Mouse (Mus musculus) neural tube, embryonic 14.5 days (tissue): ENCODE results near the gene Wnt11. TPM values are rescaled to one million over a fixed set of nuclear protein-coding genes. Genes with fewer than 3 reads are reported as not detected.

Experiments
- ATAC-seq: fragments of 200-750 bp; cut with Nextera tagmentation; 2 replicates; pipeline ENCODE4 v1.8.0; 2017; ENCODE audit warnings: low read depth, mild to moderate bottlenecking, moderate TSS enrichment, moderate library complexity
- H3K27ac ChIP-seq: fragments of 300-500 bp; sonication (generic); 2 replicates; pipeline ENCODE4 v1.5.1; 2014; ENCODE audit warnings: low read depth, mild to moderate bottlenecking, control low read depth, low read length, moderate library complexity, mixed read lengths
- H3K27me3 ChIP-seq: fragments of 300-500 bp; sonication (generic); 2 replicates; pipeline ENCODE4 v1.6.1; 2014; ENCODE audit warnings: low read length; ENCODE audit not compliant: control insufficient read depth, insufficient read depth
- H3K36me3 ChIP-seq: fragments of 300-500 bp; sonication (generic); 2 replicates; pipeline ENCODE4 v1.6.1; 2014; ENCODE audit warnings: low read length, mixed read lengths; ENCODE audit not compliant: control insufficient read depth, insufficient read depth
- H3K4me1 ChIP-seq: fragments of 300-500 bp; sonication (generic); 2 replicates; pipeline ENCODE4 v1.6.1; 2014; ENCODE audit warnings: low read length; ENCODE audit not compliant: control insufficient read depth, insufficient read depth
- H3K4me2 ChIP-seq: fragments of 300-500 bp; sonication (generic); 2 replicates; pipeline ENCODE4 v1.6.1; 2014; ENCODE audit warnings: mild to moderate bottlenecking, low read depth, low read length, control low read depth
- H3K4me3 ChIP-seq: fragments of 300-500 bp; sonication (generic); 2 replicates; pipeline ENCODE4 v1.5.1; 2014; ENCODE audit warnings: low read depth, low read length, control low read depth, mixed read lengths
- H3K9ac ChIP-seq: fragments of 300-500 bp; sonication (generic); replicated peaks from 2 replicates; pipeline ENCODE4 v1.6.1; 2014; ENCODE audit warnings: low read depth, mild to moderate bottlenecking, control low read depth, low read length, mixed read lengths
- H3K9me3 ChIP-seq: fragments of 300-500 bp; sonication (generic); 2 replicates; pipeline ENCODE4 v1.6.1; 2016; ENCODE audit warnings: low read length; ENCODE audit not compliant: control insufficient read depth
- WGBS: fragments of 180-500 bp; shearing (Covaris S2); extraction: QIAGEN DNeasy Blood & Tissue Kit; methylation state at CpG from one replicate; pipeline ENCODE4 v1.1.7; 2014; 5-methylcytosine and 5-hydroxymethylcytosine counted together
- polyA plus RNA-seq: library from polyadenylated mRNA; unstranded; fragments of >200 nt; fragmentation: Nextera tagmentation; extraction: Ambion mirVana; gene quantifications from 2 replicates; pipeline ENCODE4 v1.2.1, GENCODE M21; 2014

Wnt11 gene
- polyA plus RNA-seq: 1.0 and 1.8 TPM in 2 replicates

- under 1% methylated on average over 61 of the region's 66 CpGs for WGBS
- H3K4me3 ChIP-seq: peak within 1 kb of the TSS; percentile 43
- peaks cover 16% of the 10 kb centered on the region for H3K4me1 ChIP-seq
- H3K36me3 ChIP-seq: no peaks in the 10 kb centered on the region
- no peaks in the 10 kb centered on the region for H3K9me3 ChIP-seq
- ATAC-seq: no peak
- H3K27me3 ChIP-seq: peaks cover 39% of the 10 kb centered on the region
- peak within 1 kb of the TSS; percentile 95 for H3K4me2 ChIP-seq
- peak within 1 kb of the TSS; percentile 42; the same call in 1 of the 2 replicates for H3K9ac ChIP-seq
- H3K27ac ChIP-seq: no peak within 1 kb of the TSS
Observed at GRCm38 (mm10) chr7:98834711-98835321, at the start of gene Wnt11. Wnt11 (plus strand) TSS chr7:98835112.

GRCm38 (mm10) chr7:98786792-98787612, 47.9 kb upstream of the Wnt11 start:
- no peak overlapping the region for H3K27ac ChIP-seq
- no peaks in the 10 kb centered on the region for H3K36me3 ChIP-seq
- H3K4me2 ChIP-seq: no peak overlapping the region
- no peaks in the 10 kb centered on the region; the same call in 1 of the 2 replicates for H3K27me3 ChIP-seq
- H3K9me3 ChIP-seq: no peaks in the 10 kb centered on the region
- peaks cover 13% of the 10 kb centered on the region; the same call in 1 of the 2 replicates for H3K4me1 ChIP-seq
- H3K9ac ChIP-seq: no peak overlapping the region
- WGBS: 68% methylated on average over 11 of the region's 11 CpGs
- ATAC-seq: no peak
- no peak overlapping the region for H3K4me3 ChIP-seq

- H3K4me3 ChIP-seq: no peak overlapping the region
- no peaks in the 10 kb centered on the region for H3K36me3 ChIP-seq
- H3K9me3 ChIP-seq: no peaks in the 10 kb centered on the region
- 89% methylated on average over 7 of the region's 7 CpGs for WGBS
- no peaks in the 10 kb centered on the region; the same call in 1 of the 2 replicates for H3K27me3 ChIP-seq
- no peak for ATAC-seq
- H3K27ac ChIP-seq: no peak overlapping the region
- no peak overlapping the region for H3K4me2 ChIP-seq
- H3K4me1 ChIP-seq: peaks cover 13% of the 10 kb centered on the region; the same call in 1 of the 2 replicates
- no peak overlapping the region for H3K9ac ChIP-seq
Observed at GRCm38 (mm10) chr7:98788721-98789120, 46.2 kb upstream of the Wnt11 start.

GRCm38 (mm10) chr7:98789121-98789520, 45.8 kb upstream of the Wnt11 start:
- ATAC-seq: no peak
- no peaks in the 10 kb centered on the region; the same call in 1 of the 2 replicates for H3K27me3 ChIP-seq
- no peak overlapping the region for H3K4me3 ChIP-seq
- H3K4me2 ChIP-seq: no peak overlapping the region
- H3K9me3 ChIP-seq: no peaks in the 10 kb centered on the region
- H3K36me3 ChIP-seq: no peaks in the 10 kb centered on the region
- H3K27ac ChIP-seq: no peak overlapping the region
- H3K9ac ChIP-seq: no peak overlapping the region
- 84% methylated on average over 4 of the region's 4 CpGs for WGBS
- peaks cover 11% of the 10 kb centered on the region; the same call in 1 of the 2 replicates for H3K4me1 ChIP-seq

GRCm38 (mm10) chr7:98791864-98792263, 43.0 kb upstream of the Wnt11 start:
- H3K27me3 ChIP-seq: no peaks in the 10 kb centered on the region; the same call in 1 of the 2 replicates
- no peaks in the 10 kb centered on the region for H3K36me3 ChIP-seq
- H3K9ac ChIP-seq: no peak overlapping the region
- WGBS: 74% methylated on average over 5 of the region's 5 CpGs
- no peak overlapping the region for H3K27ac ChIP-seq
- H3K4me2 ChIP-seq: no peak overlapping the region
- no peak overlapping the region for H3K4me3 ChIP-seq
- no peaks in the 10 kb centered on the region for H3K9me3 ChIP-seq
- no peaks in the 10 kb centered on the region for H3K4me1 ChIP-seq
- ATAC-seq: no peak

GRCm38 (mm10) chr7:98793811-98794210, 41.1 kb upstream of the Wnt11 start:
- 76% methylated on average over 5 of the region's 5 CpGs for WGBS
- no peak for ATAC-seq

GRCm38 (mm10) chr7:98794444-98794843, 40.5 kb upstream of the Wnt11 start:
- ATAC-seq: no peak

More at GRCm38 (mm10) chr7:98793811-98794210, 41.1 kb upstream of the Wnt11 start:
- no peak overlapping the region for H3K4me3 ChIP-seq
- H3K9ac ChIP-seq: no peak overlapping the region
- no peaks in the 10 kb centered on the region for H3K9me3 ChIP-seq
- no peak overlapping the region for H3K4me2 ChIP-seq
- no peaks in the 10 kb centered on the region; the same call in 1 of the 2 replicates for H3K27me3 ChIP-seq
- H3K4me1 ChIP-seq: no peaks in the 10 kb centered on the region
- H3K36me3 ChIP-seq: no peaks in the 10 kb centered on the region
- H3K27ac ChIP-seq: no peak overlapping the region

GRCm38 (mm10) chr7:98795637-98796036, 39.3 kb upstream of the Wnt11 start:
- Histone ChIP-seq H3K36me3 (no peaks in the 10 kb centered on the region), H3K4me2 (no peak overlapping the region), H3K4me3 (no peak overlapping the region), H3K9ac (no peak overlapping the region), H3K27me3 (no peaks in the 10 kb centered on the region), H3K9me3 (no peaks in the 10 kb centered on the region), H3K4me1 (no peaks in the 10 kb centered on the region), H3K27ac (no peak overlapping the region)
- ATAC-seq: no peak
- WGBS: 75% methylated on average over 5 of the region's 5 CpGs

More at GRCm38 (mm10) chr7:98794444-98794843, 40.5 kb upstream of the Wnt11 start:
- no peaks in the 10 kb centered on the region for H3K4me1 ChIP-seq
- WGBS: 63% methylated on average over 3 of the region's 3 CpGs
- no peak overlapping the region for H3K4me2 ChIP-seq
- no peak overlapping the region for H3K9ac ChIP-seq
- H3K9me3 ChIP-seq: no peaks in the 10 kb centered on the region
- no peaks in the 10 kb centered on the region for H3K36me3 ChIP-seq
- H3K27me3 ChIP-seq: no peaks in the 10 kb centered on the region; the same call in 1 of the 2 replicates
- H3K27ac ChIP-seq: no peak overlapping the region
- H3K4me3 ChIP-seq: no peak overlapping the region
